Mouse (Mus musculus) forebrain, embryonic 13.5 days (tissue): ENCODE measurements at regions not wholly inside any gene's neighbourhood (a gene's known extent, or its start where the extent isn't known, plus 50 kb on each side); places are given as distances from the start of the nearest gene placed in this dataset.
A peak's percentile ranks its signal among the peaks of the same experiment; 100 is the strongest.

Source experiments
- ATAC-seq: fragments of 200-750 bp; cut with Nextera tagmentation; 2 replicates; pipeline ENCODE4 v1.8.0; 2017
- H3K27ac ChIP-seq: fragments of 300-500 bp; sonication (generic); 2 replicates; pipeline ENCODE4 v1.5.1; 2015; ENCODE audit warnings: inconsistent platforms, mild to moderate bottlenecking, moderate library complexity
- H3K27me3 ChIP-seq: fragments of 300-500 bp; sonication (generic); 2 replicates; pipeline ENCODE4 v1.6.1; 2015; ENCODE audit warnings: mild to moderate bottlenecking, inconsistent platforms
- H3K36me3 ChIP-seq: fragments of 300-500 bp; sonication (generic); 2 replicates; pipeline ENCODE4 v1.6.1; 2015; ENCODE audit warnings: mild to moderate bottlenecking, inconsistent platforms; ENCODE audit not compliant: poor library complexity, severe bottlenecking
- H3K4me1 ChIP-seq: fragments of 300-500 bp; sonication (generic); 2 replicates; pipeline ENCODE4 v1.6.1; 2015; ENCODE audit warnings: inconsistent platforms
- H3K4me2 ChIP-seq: fragments of 300-500 bp; sonication (generic); 2 replicates; pipeline ENCODE4 v1.6.1; 2015; ENCODE audit warnings: inconsistent platforms, mild to moderate bottlenecking, moderate library complexity
- H3K4me3 ChIP-seq: fragments of 300-500 bp; sonication (generic); 2 replicates; pipeline ENCODE4 v1.5.1; 2015; ENCODE audit warnings: mild to moderate bottlenecking, inconsistent platforms
- H3K9ac ChIP-seq: fragments of 300-500 bp; sonication (generic); 2 replicates; pipeline ENCODE4 v1.6.1; 2015; ENCODE audit warnings: mild to moderate bottlenecking, inconsistent platforms
- H3K9me3 ChIP-seq: fragments of 300-500 bp; sonication (generic); replicated peaks from 2 replicates; pipeline ENCODE4 v1.6.1; 2016; ENCODE audit warnings: inconsistent platforms
- WGBS: fragments of 180-500 bp; shearing (Covaris S2); methylation state at CpG from one replicate; pipeline ENCODE4 v1.1.7; 2015; 5-methylcytosine and 5-hydroxymethylcytosine counted together

- H3K9ac ChIP-seq: no peak overlapping the region
- 7% methylated on average over 8 of the region's 8 CpGs for WGBS
- no peak for ATAC-seq
- H3K4me2 ChIP-seq: no peak overlapping the region
- no peak overlapping the region for H3K27ac ChIP-seq
- peaks cover 83% of the 10 kb centered on the region for H3K27me3 ChIP-seq
- no peak overlapping the region for H3K4me3 ChIP-seq
- H3K4me1 ChIP-seq: 0 out of 2 replicates have a peak, but pooled peaks cover 4% of the 10 kb centered on the region
- no peaks in the 10 kb centered on the region for H3K36me3 ChIP-seq
- H3K9me3 ChIP-seq: no peaks in the 10 kb centered on the region
These were observed 208.0 kb downstream of the Nr2f2 start for GRCm38 (mm10) chr7:70158531-70158930.

- Histone ChIP-seq H3K4me1 (no peaks in the 10 kb centered on the region), H3K27me3 (peaks cover 3% of the 10 kb centered on the region; the same call in 1 of the 2 replicates), H3K4me2 (no peak overlapping the region), H3K9me3 (no peaks in the 10 kb centered on the region), H3K9ac (no peak overlapping the region), H3K27ac (no peak overlapping the region), H3K36me3 (no peaks in the 10 kb centered on the region), H3K4me3 (no peak overlapping the region)
- no peak for ATAC-seq
- WGBS: 92% methylated on average over 4 of the region's 4 CpGs
These were observed 221.7 kb downstream of the Nr2f2 start for GRCm38 (mm10) chr7:70144726-70145271.

GRCm38 (mm10) chr7:70136837-70137236, 229.7 kb downstream of the Nr2f2 start:
- Histone ChIP-seq H3K9ac (no peak overlapping the region), H3K4me2 (no peak overlapping the region), H3K4me1 (no peaks in the 10 kb centered on the region), H3K4me3 (no peak overlapping the region), H3K36me3 (no peaks in the 10 kb centered on the region), H3K27me3 (0 out of 2 replicates have a peak, but pooled peaks cover 4% of the 10 kb centered on the region), H3K27ac (no peak overlapping the region), H3K9me3 (no peaks in the 10 kb centered on the region)
- ATAC-seq: no peak
- WGBS: 94% methylated on average over 5 of the region's 5 CpGs

- Histone ChIP-seq H3K9me3 (no peaks in the 10 kb centered on the region), H3K4me3 (no peak overlapping the region), H3K36me3 (no peaks in the 10 kb centered on the region), H3K4me2 (no peak overlapping the region), H3K27ac (no peak overlapping the region), H3K27me3 (0 out of 2 replicates have a peak, but pooled peaks cover 4% of the 10 kb centered on the region), H3K4me1 (peaks cover 2% of the 10 kb centered on the region), H3K9ac (no peak overlapping the region)
- 89% methylated on average over 3 of the region's 3 CpGs for WGBS
- no peak for ATAC-seq
These were observed 231.1 kb downstream of the Nr2f2 start for GRCm38 (mm10) chr7:70135416-70135815.

- H3K27ac ChIP-seq: peak overlapping the region; percentile 8
- peaks cover 6% of the 10 kb centered on the region; the same call in 1 of the 2 replicates for H3K27me3 ChIP-seq
- H3K9me3 ChIP-seq: no peaks in the 10 kb centered on the region
- peaks cover 13% of the 10 kb centered on the region for H3K4me1 ChIP-seq
- WGBS: 12% methylated on average over 15 of the region's 15 CpGs
- H3K36me3 ChIP-seq: no peaks in the 10 kb centered on the region
- peak overlapping the region; percentile 34 for H3K4me2 ChIP-seq
- H3K4me3 ChIP-seq: no peak overlapping the region
- no peak overlapping the region for H3K9ac ChIP-seq
- peak; percentile 94 for ATAC-seq
These were observed 236.6 kb downstream of the Nr2f2 start for GRCm38 (mm10) chr7:70129963-70130362.

- no peak overlapping the region for H3K4me2 ChIP-seq
- no peak overlapping the region for H3K4me3 ChIP-seq
- peaks cover 44% of the 10 kb centered on the region for H3K27me3 ChIP-seq
- no peaks in the 10 kb centered on the region for H3K36me3 ChIP-seq
- WGBS: 12% methylated on average over 9 of the region's 9 CpGs
- H3K9me3 ChIP-seq: no peaks in the 10 kb centered on the region
- no peak for ATAC-seq
- H3K4me1 ChIP-seq: peaks cover 45% of the 10 kb centered on the region
- peak overlapping the region; percentile 35; the same call in 1 of the 2 replicates for H3K27ac ChIP-seq
- no peak overlapping the region for H3K9ac ChIP-seq
These were observed 243.7 kb downstream of the Nr2f2 start for GRCm38 (mm10) chr7:70122818-70123217.

GRCm38 (mm10) chr7:70119517-70119916, 247.0 kb downstream of the Nr2f2 start:
- Histone ChIP-seq H3K4me3 (no peak overlapping the region), H3K27me3 (peaks cover 64% of the 10 kb centered on the region), H3K4me1 (peaks cover 58% of the 10 kb centered on the region), H3K9me3 (no peaks in the 10 kb centered on the region), H3K27ac (peak overlapping the region; percentile 54; the same call in 1 of the 2 replicates), H3K9ac (no peak overlapping the region), H3K36me3 (no peaks in the 10 kb centered on the region), H3K4me2 (no peak overlapping the region)
- ATAC-seq: no peak
- WGBS: 57% methylated on average over 8 of the region's 8 CpGs

- 3% methylated on average over 7 of the region's 7 CpGs for WGBS
- no peak for ATAC-seq
- Histone ChIP-seq H3K9me3 (no peaks in the 10 kb centered on the region), H3K27me3 (peaks cover 62% of the 10 kb centered on the region), H3K4me2 (peak overlapping the region; percentile 67), H3K27ac (peak overlapping the region; percentile 86), H3K9ac (peak overlapping the region; percentile 59), H3K4me1 (peaks cover 58% of the 10 kb centered on the region), H3K4me3 (peak overlapping the region; percentile 29), H3K36me3 (no peaks in the 10 kb centered on the region)
These were observed 247.6 kb downstream of the Nr2f2 start for GRCm38 (mm10) chr7:70118971-70119370.

- peaks cover 60% of the 10 kb centered on the region for H3K4me1 ChIP-seq
- peak overlapping the region; percentile 86 for H3K27ac ChIP-seq
- no peaks in the 10 kb centered on the region for H3K9me3 ChIP-seq
- peak; percentile 87 for ATAC-seq
- H3K9ac ChIP-seq: peak overlapping the region; percentile 59
- WGBS: under 1% methylated on average over 21 of the region's 21 CpGs
- H3K4me2 ChIP-seq: peak overlapping the region; percentile 67
- peaks cover 55% of the 10 kb centered on the region for H3K27me3 ChIP-seq
- H3K36me3 ChIP-seq: no peaks in the 10 kb centered on the region
- H3K4me3 ChIP-seq: peak overlapping the region; percentile 29
These were observed 248.3 kb downstream of the Nr2f2 start for GRCm38 (mm10) chr7:70117930-70118922.

GRCm38 (mm10) chr7:70109013-70109412, 257.5 kb downstream of the Nr2f2 start:
- WGBS: 11% methylated on average over 8 of the region's 8 CpGs
- H3K36me3 ChIP-seq: no peaks in the 10 kb centered on the region
- H3K9ac ChIP-seq: peak overlapping the region; percentile 34
- no peaks in the 10 kb centered on the region for H3K9me3 ChIP-seq
- H3K4me3 ChIP-seq: no peak overlapping the region
- peaks cover 34% of the 10 kb centered on the region for H3K4me1 ChIP-seq
- peak overlapping the region; percentile 61 for H3K27ac ChIP-seq
- peak overlapping the region; percentile 43 for H3K4me2 ChIP-seq
- ATAC-seq: no peak
- peaks cover 21% of the 10 kb centered on the region for H3K27me3 ChIP-seq

GRCm38 (mm10) chr7:70105024-70105423, 261.5 kb downstream of the Nr2f2 start:
- no peaks in the 10 kb centered on the region for H3K9me3 ChIP-seq
- WGBS: 9% methylated on average over 2 of the region's 2 CpGs
- peaks cover 11% of the 10 kb centered on the region for H3K27me3 ChIP-seq
- H3K4me3 ChIP-seq: no peak overlapping the region
- no peak overlapping the region for H3K9ac ChIP-seq
- ATAC-seq: no peak
- H3K36me3 ChIP-seq: no peaks in the 10 kb centered on the region
- H3K4me1 ChIP-seq: peaks cover 36% of the 10 kb centered on the region
- H3K27ac ChIP-seq: peak overlapping the region; percentile 84
- H3K4me2 ChIP-seq: peak overlapping the region; percentile 37; the same call in 1 of the 2 replicates

GRCm38 (mm10) chr7:70104486-70104885, 262.0 kb downstream of the Nr2f2 start:
- Histone ChIP-seq H3K27me3 (peaks cover 13% of the 10 kb centered on the region), H3K9ac (no peak overlapping the region), H3K9me3 (no peaks in the 10 kb centered on the region), H3K4me2 (peak overlapping the region; percentile 37; the same call in 1 of the 2 replicates), H3K27ac (peak overlapping the region; percentile 84), H3K4me1 (peaks cover 36% of the 10 kb centered on the region), H3K4me3 (no peak overlapping the region), H3K36me3 (no peaks in the 10 kb centered on the region)
- ATAC-seq: peak; percentile 93
- WGBS: 2% methylated on average over 8 of the region's 8 CpGs
